Mouse (Mus musculus) MEL (cell line): ENCODE results near the gene Jak3. TPM values are rescaled to one million over a fixed set of nuclear protein-coding genes. Genes with fewer than 3 reads are reported as not detected.

Source experiments
- DNase-seq: peaks from one replicate; pipeline ENCODE4 v3.0.0; 2011; ENCODE audit warnings: low read depth, low spot score
- H3K27ac ChIP-seq: 2 replicates; pipeline ENCODE4 v1.5.1; 2012; ENCODE audit warnings: low read depth, mild to moderate bottlenecking, control low read depth, low read length, moderate library complexity; ENCODE audit not compliant: control insufficient read depth
- H3K27me3 ChIP-seq, 2 experiments: fragments of 150-350 bp in 1 of 2; sonication (generic) in 1 of 2; 2 replicates each; pipeline ENCODE4 v1.6.1; 2012; ENCODE audit warnings: low read length in 2 of 2, mild to moderate bottlenecking in 2 of 2, improper control_type of control experiment in 1 of 2, moderate library complexity in 1 of 2; ENCODE audit not compliant: insufficient read depth in 2 of 2, control insufficient read depth in 1 of 2
- H3K36me3 ChIP-seq, 2 experiments: 2 replicates each; pipeline ENCODE4 v1.6.1; 2012 to 2014; ENCODE audit warnings: low read length in 2 of 2, improper control_type of control experiment in 1 of 2, inconsistent platforms in 1 of 2, mild to moderate bottlenecking in 1 of 2; ENCODE audit not compliant: insufficient read depth in 2 of 2, control insufficient read depth in 1 of 2
- H3K4me1 ChIP-seq, 2 experiments: fragments of 150-350 bp in 1 of 2; sonication (generic) in 1 of 2; 2 replicates each; pipeline ENCODE4 v1.6.1; 2012; ENCODE audit warnings: low read length in 2 of 2, improper control_type of control experiment in 1 of 2, mild to moderate bottlenecking in 1 of 2; ENCODE audit not compliant: insufficient read depth in 2 of 2, control insufficient read depth in 1 of 2
- H3K4me3 ChIP-seq, 2 experiments: fragments of 150-350 bp in 1 of 2; sonication (generic) in 1 of 2; 2 replicates each; pipeline ENCODE4 v1.5.1; 2012; ENCODE audit warnings: low read depth in 2 of 2, low read length in 2 of 2, mild to moderate bottlenecking in 2 of 2, moderate library complexity in 2 of 2, control low read depth in 1 of 2, improper control_type of control experiment in 1 of 2; ENCODE audit not compliant: control insufficient read depth in 1 of 2, insufficient read depth in 1 of 2
- H3K79me2 ChIP-seq: 2 replicates; pipeline ENCODE4 v1.6.1; 2012; ENCODE audit warnings: mild to moderate bottlenecking, low read length, moderate library complexity; ENCODE audit not compliant: control insufficient read depth, poor library complexity, insufficient read depth
- H3K9ac ChIP-seq: 2 replicates; pipeline ENCODE4 v1.6.1; 2012; ENCODE audit warnings: low read depth, mild to moderate bottlenecking, control low read depth, low read length, moderate library complexity; ENCODE audit not compliant: control insufficient read depth, poor library complexity, severe bottlenecking
- H3K9me3 ChIP-seq: fragments of 150-350 bp; sonication (generic); replicated peaks from 2 replicates; pipeline ENCODE4 v1.6.1; 2012; ENCODE audit warnings: mild to moderate bottlenecking, low read length, improper control_type of control experiment, moderate library complexity; ENCODE audit not compliant: insufficient read depth
- BHLHE40 ChIP-seq: IDR thresholded peaks from 2 replicates; pipeline ENCODE4 v1.6.1; 2012; ENCODE audit warnings: low read depth, mild to moderate bottlenecking, inconsistent platforms, low read length, improper control_type of control experiment, borderline replicate concordance
- CHD1 ChIP-seq: IDR thresholded peaks from 2 replicates; pipeline ENCODE4 v1.6.1; 2012; ENCODE audit warnings: low read depth, mild to moderate bottlenecking, inconsistent platforms, low read length, improper control_type of control experiment
- ELF1 ChIP-seq: IDR thresholded peaks from 2 replicates; pipeline ENCODE4 v1.6.1; 2014; ENCODE audit warnings: low read depth, mild to moderate bottlenecking, inconsistent platforms, low read length, improper control_type of control experiment, moderate library complexity
- GABPA ChIP-seq: IDR thresholded peaks from 2 replicates; pipeline ENCODE4 v1.6.1; 2012; ENCODE audit warnings: low read depth, mild to moderate bottlenecking, inconsistent platforms, low read length, improper control_type of control experiment, moderate library complexity
- HCFC1 ChIP-seq: IDR thresholded peaks from 2 replicates; pipeline ENCODE4 v1.6.1; 2012; ENCODE audit warnings: low read depth, mild to moderate bottlenecking, inconsistent platforms, low read length, improper control_type of control experiment, moderate library complexity
- KAT2A ChIP-seq: conservative IDR thresholded peaks from 2 replicates; pipeline ENCODE4 v1.6.1; 2012; ENCODE audit warnings: low read depth, low read length, improper control_type of control experiment, inconsistent platforms
- MAFK ChIP-seq: IDR thresholded peaks from 2 replicates; pipeline ENCODE4 v1.6.1; 2011; ENCODE audit warnings: low read depth, mild to moderate bottlenecking, low read length, improper control_type of control experiment, borderline replicate concordance
- MAX ChIP-seq: IDR thresholded peaks from 2 replicates; pipeline ENCODE4 v1.6.1; 2011; ENCODE audit warnings: low read length, improper control_type of control experiment
- MXI1 ChIP-seq: IDR thresholded peaks from 2 replicates; pipeline ENCODE4 v1.6.1; 2011; ENCODE audit warnings: mild to moderate bottlenecking, low read depth, low read length, improper control_type of control experiment
- MYB ChIP-seq: IDR thresholded peaks from 2 replicates; pipeline ENCODE4 v1.6.1; 2011; ENCODE audit warnings: mild to moderate bottlenecking, low read depth, low read length, improper control_type of control experiment
- MYC ChIP-seq: IDR thresholded peaks from 2 replicates; pipeline ENCODE4 v1.6.1; 2011; ENCODE audit warnings: low read depth, mild to moderate bottlenecking, low read length, improper control_type of control experiment, moderate library complexity
- NRF1 ChIP-seq: IDR thresholded peaks from 2 replicates; pipeline ENCODE4 v1.6.1; 2014; ENCODE audit warnings: low read depth, mild to moderate bottlenecking, inconsistent platforms, low read length, improper control_type of control experiment, moderate library complexity; ENCODE audit not compliant: poor library complexity, insufficient read depth, severe bottlenecking
- POLR2A ChIP-seq, 2 experiments: IDR thresholded peaks; 2 replicates each; pipeline ENCODE4 v1.6.1; 2011 to 2012; ENCODE audit warnings: low read length in 2 of 2, mild to moderate bottlenecking in 2 of 2, control low read depth in 1 of 2, improper control_type of control experiment in 1 of 2, low read depth in 1 of 2, moderate library complexity in 1 of 2; ENCODE audit not compliant: control insufficient read depth in 1 of 2, insufficient read depth in 1 of 2, poor library complexity in 1 of 2
- RCOR1 ChIP-seq: IDR thresholded peaks from 2 replicates; pipeline ENCODE4 v1.6.1; 2012; ENCODE audit warnings: low read depth, mild to moderate bottlenecking, inconsistent platforms, low read length, improper control_type of control experiment
- TCF12 ChIP-seq: IDR thresholded peaks from 2 replicates; pipeline ENCODE4 v1.6.1; 2014; ENCODE audit warnings: low read depth, mild to moderate bottlenecking, inconsistent platforms, low read length, improper control_type of control experiment, moderate library complexity
- USF1 ChIP-seq: IDR thresholded peaks from 2 replicates; pipeline ENCODE4 v1.6.1; 2014; ENCODE audit warnings: low read depth, mild to moderate bottlenecking, inconsistent platforms, low read length, improper control_type of control experiment, moderate library complexity
- USF2 ChIP-seq, 2 experiments: IDR thresholded peaks; 2 replicates each; pipeline ENCODE4 v1.6.1; 2011 to 2012; ENCODE audit warnings: improper control_type of control experiment in 2 of 2, low read length in 2 of 2, borderline replicate concordance in 1 of 2, inconsistent platforms in 1 of 2, low read depth in 1 of 2, mild to moderate bottlenecking in 1 of 2; ENCODE audit not compliant: insufficient read depth in 1 of 2
- ZC3H11A ChIP-seq: IDR thresholded peaks from 2 replicates; pipeline ENCODE4 v1.6.1; 2012; ENCODE audit warnings: low read depth, mild to moderate bottlenecking, inconsistent platforms, low read length, improper control_type of control experiment
- ZKSCAN1 ChIP-seq: IDR thresholded peaks from 2 replicates; pipeline ENCODE4 v1.6.1; 2012; ENCODE audit warnings: low read depth, mild to moderate bottlenecking, inconsistent platforms, low read length, improper control_type of control experiment, moderate library complexity
- ZMIZ1 ChIP-seq: IDR thresholded peaks from 2 replicates; pipeline ENCODE4 v1.6.1; 2012; ENCODE audit warnings: low read depth, mild to moderate bottlenecking, inconsistent platforms, low read length, improper control_type of control experiment, moderate library complexity
- polyA plus RNA-seq, 2 experiments: library from polyadenylated mRNA; stranded (reverse) in 1 of 2; unstranded in 1 of 2; fragments of >175 nt in 1 of 2; fragments of >200 nt in 1 of 2; gene quantifications; 2 replicates each; pipeline versions ENCODE4 v1.2.1 to v1.2.4; 2012; ENCODE audit warnings: low replicate concordance in 2 of 2, low read depth in 1 of 2; ENCODE audit not compliant: insufficient read length in 2 of 2, insufficient read depth in 1 of 2, missing spikeins in 1 of 2
- total RNA-seq: library from RNA; depleted of rRNA; stranded (reverse); fragments of 300-350 nt; gene quantifications from 2 replicates; pipeline ENCODE4 v1.2.3, GENCODE M21; 2012

The Jak3 gene
- total and polyA plus RNA-seq, 3 experiments = 5.1 to 12.4 TPM; not detected in 1

DNA sequence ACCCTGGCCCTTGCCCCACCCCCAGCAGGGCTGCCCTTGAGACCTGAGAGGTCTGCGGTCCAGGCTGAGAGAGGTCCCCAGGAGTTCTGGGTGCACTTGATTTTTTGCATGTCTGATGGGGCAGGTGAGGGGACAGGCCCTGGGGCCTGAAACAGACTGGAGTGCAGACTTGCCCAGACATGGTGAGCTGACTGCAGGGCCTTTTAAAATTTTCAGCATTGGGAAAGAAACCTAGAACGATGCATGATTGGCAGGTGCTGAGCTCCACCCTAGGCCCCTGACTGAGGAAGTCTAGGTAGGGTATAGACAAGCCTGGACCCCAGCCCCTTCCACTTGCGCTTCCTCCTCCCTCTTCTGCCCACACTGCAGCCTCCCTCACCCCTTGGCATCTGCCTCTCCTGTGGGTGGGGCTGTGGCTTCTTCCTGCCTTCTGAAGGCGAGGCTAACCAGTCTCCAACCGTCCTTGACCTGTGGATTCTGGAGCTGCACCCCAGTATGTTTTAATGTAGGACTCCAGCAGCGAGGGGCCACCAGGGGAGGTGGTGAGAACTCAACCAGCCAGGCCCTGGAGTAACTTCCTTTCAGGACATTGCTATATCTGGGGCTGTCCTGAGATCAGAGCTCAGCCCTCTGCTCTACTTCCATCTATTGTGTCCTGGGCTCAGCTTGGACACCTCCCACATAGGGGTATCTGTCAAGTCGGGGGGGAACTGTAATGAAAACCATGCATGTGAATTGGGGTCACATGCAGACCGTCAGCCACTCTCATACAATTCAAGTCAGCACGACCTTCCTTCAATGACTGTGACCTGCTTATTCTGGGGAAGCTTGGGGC, 48.6 kb upstream of the Jak3 start:
- Histone ChIP-seq H3K9me3 (no peaks in the 10 kb centered on the region), H3K36me3 (peaks cover 3 to 9% of the 10 kb centered on the region in 2 experiments; a peak in 3 of 4 replicates), H3K4me1 (peaks cover 2 to 29% of the 10 kb centered on the region in 2 experiments; a peak in 3 of 4 replicates), H3K4me3 (no peak overlapping the region), H3K27me3 (no peaks in the 10 kb centered on the region), H3K79me2 (no peaks in the 10 kb centered on the region; the same call in 1 of the 2 replicates), H3K9ac (no peak overlapping the region), H3K27ac (no peak overlapping the region)
- TF ChIP-seq MAFK (no peak), MXI1 (no peak), ZMIZ1 (no peak), BHLHE40 (no peak), ZC3H11A (no peak), HCFC1 (no peak), CHD1 (no peak), MYB (no peak), NRF1 (no peak), GABPA (no peak), TCF12 (no peak), ELF1 (no peak), ZKSCAN1 (no peak), RCOR1 (no peak), POLR2A (IDR thresholded peaks at IDR 0.05; ENCODE audit: control insufficient read depth in 1 of 2, insufficient read depth in 1 of 2, low read depth in 1 of 2, low read length in 2 of 2, poor library complexity in 1 of 2) (no peak)
- DNase-seq = peak; percentile 14

DNA sequence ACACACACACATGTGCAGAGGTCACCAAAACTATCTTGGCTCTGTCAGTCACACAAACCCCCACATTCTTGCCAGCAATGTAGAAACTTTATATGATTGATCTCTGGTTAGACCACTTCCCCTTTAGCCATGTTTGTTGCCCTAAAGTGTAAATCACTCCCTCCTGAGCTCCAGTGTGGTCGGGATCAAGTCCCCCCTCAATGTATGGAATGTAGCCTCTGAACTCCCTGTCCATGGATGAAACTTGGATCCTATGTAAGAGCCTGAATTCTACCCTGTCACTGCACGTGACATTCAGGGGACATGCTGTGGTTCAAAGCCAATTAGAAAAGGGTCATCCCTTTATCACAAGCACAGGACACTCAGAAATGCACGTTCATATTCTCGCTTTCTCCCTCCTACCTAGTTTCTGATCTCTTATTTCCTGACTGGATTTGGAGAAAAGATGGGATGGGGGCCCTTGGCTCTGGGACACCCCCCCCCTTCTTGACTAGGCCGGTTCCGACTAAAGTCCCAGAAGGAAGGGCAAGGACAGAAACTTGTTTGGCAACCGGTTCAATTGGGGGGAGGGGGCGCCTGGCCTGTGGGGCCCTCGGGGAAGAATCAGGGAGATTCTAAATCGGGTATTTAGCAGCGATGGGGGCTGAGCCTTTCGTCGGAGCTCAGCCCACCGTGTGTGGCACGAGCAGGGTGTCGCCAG, 47.5 kb upstream of the Jak3 start:
- Histone ChIP-seq H3K27me3 (no peaks in the 10 kb centered on the region), H3K9ac (peak overlapping the region; percentile 68), H3K4me1 (peaks cover 2 to 35% of the 10 kb centered on the region in 2 experiments; a peak in 3 of 4 replicates), H3K79me2 (no peaks in the 10 kb centered on the region; the same call in 1 of the 2 replicates), H3K27ac (no peak overlapping the region), H3K36me3 (peaks cover 0 to 12% of the 10 kb centered on the region in 2 experiments; a peak in 2 of 4 replicates), H3K9me3 (no peaks in the 10 kb centered on the region), H3K4me3 (peak overlapping the region; percentile 64 to 88)
- TF ChIP-seq USF2 (IDR thresholded peaks at IDR 0.05; ENCODE audit: borderline replicate concordance in 1 of 2, insufficient read depth in 1 of 2, low read depth in 1 of 2, low read length in 2 of 2) = no peak
- no peak for TF ChIP-seq KAT2A
- TF ChIP-seq MXI1 = no peak
- TF ChIP-seq GABPA = no peak
- no peak for TF ChIP-seq ZMIZ1
- no peak for TF ChIP-seq MAX
- no peak for TF ChIP-seq POLR2A (IDR thresholded peaks at IDR 0.05; ENCODE audit: control insufficient read depth in 1 of 2, insufficient read depth in 1 of 2, low read depth in 1 of 2, low read length in 2 of 2, poor library complexity in 1 of 2)
- peak; percentile 41; the same call in 1 of the 2 replicates for TF ChIP-seq USF1
- peak; percentile 21; the same call in 1 of the 2 replicates for TF ChIP-seq MYC
- TF ChIP-seq RCOR1 = no peak
- DNase-seq = peak; percentile 62
